Mouse (Mus musculus): ENCODE results near the gene Slc5a11. TPM values are rescaled to one million over a fixed set of nuclear protein-coding genes. Genes with fewer than 3 reads are reported as not detected.
A peak's percentile ranks its signal among the peaks of the same experiment; 100 is the strongest.

Slc5a11 gene
- total RNA-seq, 1 experiment, result 22.0 TPM

DNA sequence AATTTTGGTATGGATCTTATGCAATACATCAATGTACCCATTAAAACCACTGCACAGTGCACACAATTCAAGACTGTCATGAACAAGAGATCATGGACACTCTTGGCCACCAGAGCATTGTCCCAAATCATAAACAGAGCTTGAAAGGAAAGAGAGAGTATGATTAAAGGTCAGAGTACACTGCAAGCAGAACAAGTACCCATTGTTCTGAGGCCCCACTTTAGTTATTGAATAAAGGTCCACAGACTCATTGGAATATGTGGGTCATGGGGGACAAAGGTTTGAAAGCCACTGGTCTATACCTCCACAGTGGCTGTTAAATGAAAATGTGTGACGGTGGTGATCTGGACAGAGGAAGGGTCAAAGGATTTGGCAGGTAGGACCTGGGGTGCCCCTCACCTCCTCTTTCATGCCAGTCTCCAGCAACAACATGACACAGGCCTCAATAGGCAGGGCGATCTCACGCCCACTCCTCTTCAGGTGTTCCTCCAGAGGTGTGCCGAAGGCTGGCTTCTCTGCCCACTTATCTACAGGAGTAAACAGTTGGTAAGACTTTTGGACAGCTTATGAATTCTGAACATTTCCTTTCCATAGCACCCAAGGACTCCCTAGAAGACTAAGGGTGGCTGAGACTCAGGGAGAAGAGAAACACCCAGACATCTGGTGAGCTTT, 93.4 kb downstream of the Slc5a11 start:
- H3K36me3 ChIP-seq (ENCODE audit: control insufficient read depth, insufficient read depth, low read length, poor library complexity, severe bottlenecking), result peaks cover 27% of the 10 kb centered on the region

DNA sequence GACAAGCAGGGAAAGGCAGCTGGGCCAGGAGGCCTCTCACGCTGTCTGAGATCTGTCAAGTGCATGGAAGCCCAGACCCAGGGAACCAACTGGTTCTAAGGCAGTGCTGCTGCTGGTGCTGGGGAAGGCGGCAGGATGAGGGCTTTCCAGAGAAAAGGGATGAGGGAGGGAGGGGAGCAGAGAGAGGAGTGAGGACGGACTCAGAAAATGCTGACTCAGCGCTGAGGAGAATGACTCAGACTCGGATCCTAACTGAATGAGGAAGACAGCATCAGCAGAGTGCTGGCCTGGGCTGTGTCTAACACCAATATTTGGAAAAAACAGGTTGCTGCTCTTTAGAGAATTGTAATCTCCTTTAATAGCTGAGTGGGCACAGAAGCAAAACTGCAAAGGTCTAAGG, 97.3 kb downstream of the Slc5a11 start:
- in situ Hi-C loops (cut with MboI; ENCODE audit: low sequenced_read_pairs in 2 of 2, unreplicated experiment in 2 of 2), result no loop called here
- TF ChIP-seq ZNF384 (IDR thresholded peaks at IDR 0.05; ENCODE audit: low read depth, low read length) (no peak), MAFK (IDR thresholded peaks at IDR 0.05; ENCODE audit: insufficient read depth, low read depth, low read length) (peak; percentile 99)
- peaks cover 0 to 2% of the 10 kb centered on the region in 2 experiments; a peak in 1 of 4 replicates for H3K4me1 ChIP-seq (ENCODE audit: control insufficient read depth in 2 of 2, insufficient read depth in 2 of 2, low read length in 2 of 2, poor library complexity in 1 of 2)
- H3K9ac ChIP-seq (ENCODE audit: insufficient read depth, low read depth, low read length, poor library complexity, severe bottlenecking), result no peak overlapping the region
- H3K36me3 ChIP-seq (ENCODE audit: control insufficient read depth, insufficient read depth, low read length, poor library complexity, severe bottlenecking), result peaks cover 17% of the 10 kb centered on the region; the same call in 1 of the 2 replicates
- H3K27ac ChIP-seq (ENCODE audit: insufficient read depth, low read depth, low read length, poor library complexity, severe bottlenecking), result no peak overlapping the region
- no peaks in the 10 kb centered on the region for H3K9me3 ChIP-seq (ENCODE audit: control insufficient read depth, insufficient read depth, low read depth, low read length)
- no peak for DNase-seq (ENCODE audit: low read depth, low spot score)
- H3K4me3 ChIP-seq (ENCODE audit: insufficient read depth in 1 of 2, low read depth in 1 of 2, low read length in 2 of 2, poor library complexity in 1 of 2, severe bottlenecking in 1 of 2), result no peak overlapping the region

More for the DNA sequence above, 93.4 kb downstream of the Slc5a11 start:
- Histone ChIP-seq H3K9me3 (ENCODE audit: control insufficient read depth, insufficient read depth, low read depth, low read length) (no peaks in the 10 kb centered on the region), H3K9ac (ENCODE audit: insufficient read depth, low read depth, low read length, poor library complexity, severe bottlenecking) (no peak overlapping the region), H3K27ac (ENCODE audit: insufficient read depth, low read depth, low read length, poor library complexity, severe bottlenecking) (no peak overlapping the region), H3K4me3 (ENCODE audit: insufficient read depth in 1 of 2, low read depth in 1 of 2, low read length in 2 of 2, poor library complexity in 1 of 2, severe bottlenecking in 1 of 2) (no peak overlapping the region), H3K4me1 (ENCODE audit: control insufficient read depth in 2 of 2, insufficient read depth in 2 of 2, low read length in 2 of 2, poor library complexity in 1 of 2) (0 out of 4 replicates have a peak, but pooled peaks cover 0 to 2% of the 10 kb centered on the region in 2 experiments)
- TF ChIP-seq CHD2 (IDR thresholded peaks at IDR 0.05; ENCODE audit: low read depth, low read length) (no peak), HCFC1 (IDR thresholded peaks at IDR 0.05; ENCODE audit: borderline replicate concordance, insufficient read depth, low read length) (no peak), ZC3H11A (IDR thresholded peaks at IDR 0.05; ENCODE audit: borderline replicate concordance, low read depth, low read length) (no peak), MAFK (IDR thresholded peaks at IDR 0.05; ENCODE audit: insufficient read depth, low read depth, low read length) (no peak), ZNF384 (IDR thresholded peaks at IDR 0.05; ENCODE audit: low read depth, low read length) (no peak)
- in situ Hi-C loops (cut with MboI; ENCODE audit: low sequenced_read_pairs in 2 of 2, unreplicated experiment in 2 of 2), result no loop called here
- DNase-seq (ENCODE audit: low read depth, low spot score), result no peak

DNA sequence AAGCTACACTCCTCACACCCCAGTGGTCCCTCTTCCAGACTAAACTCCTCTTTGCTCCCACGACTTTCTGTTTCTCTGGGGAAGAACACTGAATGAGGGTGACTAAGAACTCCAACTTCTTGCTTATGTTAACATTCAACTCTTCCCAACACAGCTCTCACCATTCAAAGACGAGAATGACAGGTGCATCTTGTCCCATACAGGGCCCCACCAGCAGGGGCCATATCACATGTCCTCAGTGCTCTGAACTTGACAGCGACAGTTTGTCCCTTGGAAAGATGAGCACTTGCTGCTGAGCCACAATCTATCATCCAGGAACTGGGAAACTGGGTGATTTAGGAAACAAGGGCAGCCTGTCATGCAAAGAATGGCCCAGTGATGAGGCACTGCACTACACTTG, 98.2 kb downstream of the Slc5a11 start:
- in situ Hi-C loops (cut with MboI; ENCODE audit: low sequenced_read_pairs in 2 of 2, unreplicated experiment in 2 of 2), result no loop called here
- DNase-seq (ENCODE audit: low read depth, low spot score), result no peak

DNA sequence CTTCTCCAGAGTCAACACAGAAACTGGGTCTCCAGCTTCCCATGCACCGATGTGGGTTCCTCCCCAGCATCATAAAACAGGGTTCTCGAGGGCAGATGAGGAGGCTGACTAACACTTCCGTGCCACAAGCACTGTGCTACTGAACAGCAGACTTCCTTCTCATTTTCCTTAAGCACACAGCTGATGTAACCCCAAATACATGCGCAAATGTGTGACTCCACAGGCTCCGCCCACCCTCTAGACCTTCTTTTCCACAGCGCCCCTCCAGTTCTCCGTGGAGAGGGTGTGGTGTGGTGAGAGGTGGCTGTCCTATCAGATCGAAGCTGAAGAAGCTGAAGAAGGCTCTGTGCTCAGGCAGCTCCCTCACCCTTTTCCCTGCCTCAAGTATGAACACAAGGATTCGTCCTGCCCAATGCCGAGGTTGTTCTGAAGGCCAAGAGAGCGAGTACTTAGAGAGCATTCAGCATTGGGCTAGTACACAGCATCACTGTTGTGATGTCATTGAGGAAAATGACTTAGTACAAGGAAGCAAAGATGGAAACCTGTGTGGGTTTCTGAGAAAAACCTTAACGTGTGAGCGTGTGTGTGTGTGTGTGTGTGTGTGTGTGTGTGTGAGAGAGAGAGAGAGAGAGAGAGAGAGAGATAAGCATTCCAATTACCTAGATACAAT, 108.0 kb downstream of the Slc5a11 start:
- TF ChIP-seq ZC3H11A (IDR thresholded peaks at IDR 0.05; ENCODE audit: borderline replicate concordance, low read depth, low read length), result no peak
- TF ChIP-seq MAFK (IDR thresholded peaks at IDR 0.05; ENCODE audit: insufficient read depth, low read depth, low read length), result no peak
- TF ChIP-seq ZNF384 (IDR thresholded peaks at IDR 0.05; ENCODE audit: low read depth, low read length), result no peak
- no peak for TF ChIP-seq CHD2 (IDR thresholded peaks at IDR 0.05; ENCODE audit: low read depth, low read length)
- no peak for TF ChIP-seq HCFC1 (IDR thresholded peaks at IDR 0.05; ENCODE audit: borderline replicate concordance, insufficient read depth, low read length)
- Histone ChIP-seq H3K9me3 (ENCODE audit: control insufficient read depth, insufficient read depth, low read depth, low read length) (no peaks in the 10 kb centered on the region), H3K36me3 (ENCODE audit: control insufficient read depth, insufficient read depth, low read length, poor library complexity, severe bottlenecking) (peaks cover 27% of the 10 kb centered on the region; the same call in 1 of the 2 replicates), H3K9ac (ENCODE audit: insufficient read depth, low read depth, low read length, poor library complexity, severe bottlenecking) (no peak overlapping the region), H3K4me3 (ENCODE audit: insufficient read depth in 1 of 2, low read depth in 1 of 2, low read length in 2 of 2, poor library complexity in 1 of 2, severe bottlenecking in 1 of 2) (no peak overlapping the region), H3K27ac (ENCODE audit: insufficient read depth, low read depth, low read length, poor library complexity, severe bottlenecking) (no peak overlapping the region), H3K4me1 (ENCODE audit: control insufficient read depth in 2 of 2, insufficient read depth in 2 of 2, low read length in 2 of 2, poor library complexity in 1 of 2) (peaks cover 0 to 17% of the 10 kb centered on the region in 2 experiments; a peak in 1 of 4 replicates)
- in situ Hi-C loops (cut with MboI; ENCODE audit: low sequenced_read_pairs in 2 of 2, unreplicated experiment in 2 of 2), result no loop called here
- DNase-seq (ENCODE audit: low read depth, low spot score), result no peak

More for the DNA sequence above, 98.2 kb downstream of the Slc5a11 start:
- Histone ChIP-seq H3K36me3 (ENCODE audit: control insufficient read depth, insufficient read depth, low read length, poor library complexity, severe bottlenecking) (peaks cover 13% of the 10 kb centered on the region; the same call in 1 of the 2 replicates), H3K9me3 (ENCODE audit: control insufficient read depth, insufficient read depth, low read depth, low read length) (no peaks in the 10 kb centered on the region), H3K27ac (ENCODE audit: insufficient read depth, low read depth, low read length, poor library complexity, severe bottlenecking) (no peak overlapping the region), H3K4me3 (ENCODE audit: insufficient read depth in 1 of 2, low read depth in 1 of 2, low read length in 2 of 2, poor library complexity in 1 of 2, severe bottlenecking in 1 of 2) (no peak overlapping the region), H3K4me1 (ENCODE audit: control insufficient read depth in 2 of 2, insufficient read depth in 2 of 2, low read length in 2 of 2, poor library complexity in 1 of 2) (peaks cover 0 to 2% of the 10 kb centered on the region in 2 experiments; a peak in 1 of 4 replicates), H3K9ac (ENCODE audit: insufficient read depth, low read depth, low read length, poor library complexity, severe bottlenecking) (no peak overlapping the region)
- no peak for TF ChIP-seq ZNF384 (IDR thresholded peaks at IDR 0.05; ENCODE audit: low read depth, low read length)
- TF ChIP-seq MAFK (IDR thresholded peaks at IDR 0.05; ENCODE audit: insufficient read depth, low read depth, low read length), result no peak
- TF ChIP-seq CHD2 (IDR thresholded peaks at IDR 0.05; ENCODE audit: low read depth, low read length), result no peak
- TF ChIP-seq ZC3H11A (IDR thresholded peaks at IDR 0.05; ENCODE audit: borderline replicate concordance, low read depth, low read length), result no peak
- no peak for TF ChIP-seq HCFC1 (IDR thresholded peaks at IDR 0.05; ENCODE audit: borderline replicate concordance, insufficient read depth, low read length)

Other genes starting within 250 kb of the Slc5a11 start
- gene Rbbp6, start 249.1 kb upstream of the Slc5a11 start, total RNA-seq (2012; rRNA removed), result 36.8 and 39.8 TPM in 2 replicates
- 42.9 and 46.6 TPM in 2 replicates for gene Tnrc6a, start 90.9 kb upstream of the Slc5a11 start, total RNA-seq (2012; rRNA removed)
- gene Lcmt1, start 155.0 kb downstream of the Slc5a11 start, total RNA-seq (2012; rRNA removed), result 29.6 and 31.8 TPM in 2 replicates
- 9.5 and 9.8 TPM in 2 replicates for gene Arhgap17, start 155.1 kb downstream of the Slc5a11 start, total RNA-seq (2012; rRNA removed)
- gene Aqp8, start 247.5 kb downstream of the Slc5a11 start, total RNA-seq (2012; rRNA removed), result 0.48 and 1.5 TPM in 2 replicates